ENCODE assay signal across 8 mouse cellular contexts in genomic region chr7:97745299-97745698, GRCm38 (mm10). TPM values are rescaled to one million over a fixed set of nuclear protein-coding genes. Genes with fewer than 3 reads are reported as not detected.
A peak's percentile ranks its signal among the peaks of the same experiment; 100 is the strongest.
DNase-seq lines count a peak whose midpoint lies in the region; ATAC-seq and TF ChIP-seq lines count a peak whose summit lies in the region.

No protein-coding gene starts in this region.

- in situ Hi-C loops in ES-E14 (cut with MboI; ENCODE audit: low sequenced_read_pairs in 2 of 2, unreplicated experiment in 2 of 2): loop anchor here (5.0 to 10.0 kb wide), 2 partner anchors 237 to 370 kb away; partner anchors contain the start of gene Myo7a (in 1 of the 2)

- H3K4me1 ChIP-seq in kidney, postnatal 0 days (replicated peaks; ENCODE audit: insufficient read depth, low read length): peaks cover 10% of the 10 kb centered on the region; the same call in 1 of the 2 replicates
- peaks cover 9 to 11% of the 10 kb centered on the region in 2 experiments; a peak in 3 of 4 replicates for H3K4me1 ChIP-seq in ES-E14 (ENCODE audit: control insufficient read depth in 2 of 2, insufficient read depth in 2 of 2, low read length in 2 of 2, poor library complexity in 1 of 2)
- peaks cover 10% of the 10 kb centered on the region for H3K4me1 ChIP-seq in forebrain, embryonic 15.5 days
- peaks cover 4% of the 10 kb centered on the region; the same call in 1 of the 2 replicates for H3K4me1 ChIP-seq in neural tube, embryonic 11.5 days (ENCODE audit: control insufficient read depth, insufficient read depth, low read length)

- H3K4me2 ChIP-seq in kidney, postnatal 0 days (ENCODE audit: low read length): no peak overlapping the region
- H3K4me2 ChIP-seq in forebrain, embryonic 15.5 days (replicated peaks): no peak overlapping the region
- no peak overlapping the region for H3K4me2 ChIP-seq in neural tube, embryonic 11.5 days (ENCODE audit: low read depth)

- no peaks in the 10 kb centered on the region for H3K27me3 ChIP-seq in kidney, postnatal 0 days (ENCODE audit: insufficient read depth, low read length)
- H3K27me3 ChIP-seq in forebrain, embryonic 15.5 days: no peaks in the 10 kb centered on the region
- no peaks in the 10 kb centered on the region for H3K27me3 ChIP-seq in neural tube, embryonic 11.5 days (ENCODE audit: control insufficient read depth, insufficient read depth, low read length)

- intact Hi-C loops in left cerebral cortex, postnatal 4 days (cut with DNase I): loop anchor here (10.0 kb wide), 1 partner anchor 380 kb away; no protein-coding TSS in a partner anchor

- H3K9me3 ChIP-seq in kidney, postnatal 0 days (replicated peaks; ENCODE audit: low read length): no peaks in the 10 kb centered on the region
- H3K9me3 ChIP-seq in ES-E14 (ENCODE audit: control insufficient read depth, insufficient read depth, low read depth, low read length): no peaks in the 10 kb centered on the region
- H3K9me3 ChIP-seq in forebrain, embryonic 15.5 days: no peaks in the 10 kb centered on the region
- no peaks in the 10 kb centered on the region for H3K9me3 ChIP-seq in neural tube, embryonic 11.5 days (ENCODE audit: control insufficient read depth, low read length)

- 11% methylated on average over 3 of the region's 3 CpGs for WGBS in kidney, postnatal 0 days
- WGBS in forebrain, embryonic 15.5 days: 14% methylated on average over 3 of the region's 3 CpGs
- 17% methylated on average over 3 of the region's 3 CpGs for WGBS in neural tube, embryonic 11.5 days

- no peak overlapping the region for H3K9ac ChIP-seq in kidney, postnatal 0 days (ENCODE audit: low read depth, low read length)
- H3K9ac ChIP-seq in ES-E14 (ENCODE audit: insufficient read depth, low read depth, low read length, poor library complexity, severe bottlenecking): no peak overlapping the region
- no peak overlapping the region for H3K9ac ChIP-seq in forebrain, embryonic 15.5 days (replicated peaks)
- H3K9ac ChIP-seq in neural tube, embryonic 11.5 days (ENCODE audit: low read length): no peak overlapping the region

- ATAC-seq in kidney, postnatal 0 days (replicated peaks; ENCODE audit: low FRiP score, low read depth): no peak
- ATAC-seq in forebrain, embryonic 15.5 days (replicated peaks): 0 out of 2 replicates have a peak, but pooled peaks have one; percentile 39
- no peak for ATAC-seq in neural tube, embryonic 11.5 days (ENCODE audit: insufficient read depth, low FRiP score, low TSS enrichment)
- ATAC-seq in erythroid progenitor cell, adult 5-6 weeks (replicated peaks; ENCODE audit: low FRiP score, poor library complexity, severe bottlenecking): no peak

- H3K4me3 ChIP-seq in kidney, postnatal 0 days (replicated peaks; ENCODE audit: low read depth, low read length): no peak overlapping the region
- H3K4me3 ChIP-seq in ES-E14 (ENCODE audit: insufficient read depth in 1 of 2, low read depth in 1 of 2, low read length in 2 of 2, poor library complexity in 1 of 2, severe bottlenecking in 1 of 2): no peak overlapping the region
- no peak overlapping the region for H3K4me3 ChIP-seq in forebrain, embryonic 15.5 days
- H3K4me3 ChIP-seq in neural tube, embryonic 11.5 days (ENCODE audit: low read depth, low read length): no peak overlapping the region

- peak; percentile 64 for DNase-seq in kidney, postnatal 0 days (ENCODE audit: low spot score)
- DNase-seq in kidney, adult 11 months: no peak
- peak; percentile 66 for DNase-seq in ES-E14 (ENCODE audit: low read depth, low spot score)
- DNase-seq in brain, adult 2 months (ENCODE audit: low read depth, low spot score): peak; percentile 88
- DNase-seq in left cerebral cortex, postnatal 4 days: peak; percentile 62
- peak; percentile 75 for DNase-seq in neural tube, embryonic 11.5 days (ENCODE audit: low spot score)

- TF ChIP-seq CTCF in kidney, postnatal 0 days (IDR thresholded peaks at IDR 0.05; ENCODE audit: low read depth): peak; percentile 87

- no peak overlapping the region for H3K27ac ChIP-seq in kidney, postnatal 0 days
- H3K27ac ChIP-seq in ES-E14 (ENCODE audit: insufficient read depth, low read depth, low read length, poor library complexity, severe bottlenecking): no peak overlapping the region
- H3K27ac ChIP-seq in forebrain, embryonic 15.5 days (replicated peaks): no peak overlapping the region
- H3K27ac ChIP-seq in neural tube, embryonic 11.5 days (ENCODE audit: low read depth, low read length): no peak overlapping the region

- H3K36me3 ChIP-seq in kidney, postnatal 0 days (ENCODE audit: insufficient read depth, low read length): no peaks in the 10 kb centered on the region
- no peaks in the 10 kb centered on the region for H3K36me3 ChIP-seq in ES-E14 (ENCODE audit: control insufficient read depth, insufficient read depth, low read length, poor library complexity, severe bottlenecking)
- no peaks in the 10 kb centered on the region for H3K36me3 ChIP-seq in forebrain, embryonic 15.5 days
- no peaks in the 10 kb centered on the region for H3K36me3 ChIP-seq in neural tube, embryonic 11.5 days (ENCODE audit: control insufficient read depth, insufficient read depth, low read length)

TF ChIP-seq in ES-E14, 5 proteins besides CTCF, POLR2A, EP300 and RAD21:
- peak; percentile 88 for TF ChIP-seq ZNF384 (IDR thresholded peaks at IDR 0.05; ENCODE audit: low read depth, low read length)
- TF ChIP-seq ZC3H11A (IDR thresholded peaks at IDR 0.05; ENCODE audit: borderline replicate concordance, low read depth, low read length): peak; percentile 85
- no peak for TF ChIP-seq MAFK (IDR thresholded peaks at IDR 0.05; ENCODE audit: insufficient read depth, low read depth, low read length)
- no peak for TF ChIP-seq CHD2 (IDR thresholded peaks at IDR 0.05; ENCODE audit: low read depth, low read length)
- TF ChIP-seq HCFC1 (IDR thresholded peaks at IDR 0.05; ENCODE audit: borderline replicate concordance, insufficient read depth, low read length): no peak

RNA-seq across cellular contexts. Expression of gene Aqp11, which starts 7.2 kb away (rescaled TPM):
- polyA plus RNA-seq in kidney, postnatal 0 days (2015; fragmentation: Nextera tagmentation; extraction: Ambion mirVana): 36.9 and 40.9 TPM in 2 replicates
- 3.6 and 8.1 TPM in 2 replicates for total RNA-seq in ES-E14 (2012; rRNA removed)
- 7.6 and 9.7 TPM in 2 replicates for polyA plus RNA-seq in forebrain, embryonic 15.5 days (2015; fragmentation: Nextera tagmentation; extraction: Ambion mirVana)
- total RNA-seq in left cerebral cortex, postnatal 4 days (2021): 10 to 100 TPM; 15.5 to 18.0 TPM
- polyA plus RNA-seq in neural tube, embryonic 11.5 days (2014; fragmentation: Nextera tagmentation; extraction: Ambion mirVana): 5.7 and 6.2 TPM in 2 replicates
- 1.3 and 2.5 TPM in 2 replicates for total RNA-seq in erythroid progenitor cell, adult 5-6 weeks (2015; ENCODE audit: low replicate concordance)
- 0.51 and 1.3 TPM in 2 replicates for total RNA-seq in erythroid progenitor cell, adult 5-6 weeks (2017; ENCODE audit: low replicate concordance)

RNA-seq across cellular contexts. Expression of gene Pak1, which starts 43.0 kb away (rescaled TPM):
- 12.4 and 14.6 TPM in 2 replicates for polyA plus RNA-seq in kidney, postnatal 0 days (2015; fragmentation: Nextera tagmentation; extraction: Ambion mirVana)
- 16.5 and 19.1 TPM in 2 replicates for total RNA-seq in ES-E14 (2012; rRNA removed)
- polyA plus RNA-seq in forebrain, embryonic 15.5 days (2015; fragmentation: Nextera tagmentation; extraction: Ambion mirVana): 132 and 143 TPM in 2 replicates
- total RNA-seq in left cerebral cortex, postnatal 4 days (2021): 100 to 1,000 TPM; 162 to 172 TPM
- polyA plus RNA-seq in neural tube, embryonic 11.5 days (2014; fragmentation: Nextera tagmentation; extraction: Ambion mirVana): 89.8 and 96.1 TPM in 2 replicates
- total RNA-seq in erythroid progenitor cell, adult 5-6 weeks (2015; ENCODE audit: low replicate concordance): 5.0 and 16.2 TPM in 2 replicates
- total RNA-seq in erythroid progenitor cell, adult 5-6 weeks (2017; ENCODE audit: low replicate concordance): 3.6 and 6.6 TPM in 2 replicates

RNA-seq across cellular contexts. Expression of gene Clns1a, which starts 48.9 kb away (rescaled TPM):
- 142 and 149 TPM in 2 replicates for polyA plus RNA-seq in kidney, postnatal 0 days (2015; fragmentation: Nextera tagmentation; extraction: Ambion mirVana)
- 173 and 191 TPM in 2 replicates for total RNA-seq in ES-E14 (2012; rRNA removed)
- 203 and 204 TPM in 2 replicates for polyA plus RNA-seq in forebrain, embryonic 15.5 days (2015; fragmentation: Nextera tagmentation; extraction: Ambion mirVana)
- total RNA-seq in left cerebral cortex, postnatal 4 days (2021): 10 to 100 TPM; 80.1 to 81.3 TPM
- 264 and 278 TPM in 2 replicates for polyA plus RNA-seq in neural tube, embryonic 11.5 days (2014; fragmentation: Nextera tagmentation; extraction: Ambion mirVana)
- 23.4 and 30.2 TPM in 2 replicates for total RNA-seq in erythroid progenitor cell, adult 5-6 weeks (2015; ENCODE audit: low replicate concordance)
- 12.5 and 18.4 TPM in 2 replicates for total RNA-seq in erythroid progenitor cell, adult 5-6 weeks (2017; ENCODE audit: low replicate concordance)
